Mouse (Mus musculus): ENCODE results near the gene Rbms3. TPM values are rescaled to one million over a fixed set of nuclear protein-coding genes. Genes with fewer than 3 reads are reported as not detected.

Gene Rbms3
- polyA plus RNA-seq, 1 experiment from 2014 or later: 13.1 TPM

GRCm38 (mm10) chr9:117222741-117223140 is 407.0 kb downstream of the Rbms3 start:
- no peaks in the 10 kb centered on the region for H3K36me3 ChIP-seq (ENCODE audit: control insufficient read depth, insufficient read depth)
- no peaks in the 10 kb centered on the region for H3K4me1 ChIP-seq (replicated peaks; ENCODE audit: control insufficient read depth, insufficient read depth, low read length)
- no peak for TF ChIP-seq CTCF (IDR thresholded peaks at IDR 0.05; ENCODE audit: low read depth)
- WGBS: 66% methylated on average over 8 of the region's 8 CpGs
- no peaks in the 10 kb centered on the region for H3K27me3 ChIP-seq (replicated peaks; ENCODE audit: control insufficient read depth, insufficient read depth, low read length)
- ATAC-seq: no peak
- H3K4me3 ChIP-seq (ENCODE audit: low read depth, low read length): no peak overlapping the region
- no peaks in the 10 kb centered on the region for H3K9me3 ChIP-seq (ENCODE audit: control insufficient read depth)
- H3K4me2 ChIP-seq (replicated peaks; ENCODE audit: low read depth): no peak overlapping the region
- no peak overlapping the region for H3K27ac ChIP-seq (ENCODE audit: low read depth, low read length)
- H3K9ac ChIP-seq (ENCODE audit: low read depth, low read length): no peak overlapping the region

GRCm38 (mm10) chr9:117221481-117221880 is 408.2 kb downstream of the Rbms3 start:
- Histone ChIP-seq H3K9ac (ENCODE audit: low read depth, low read length) (no peak overlapping the region), H3K4me1 (replicated peaks; ENCODE audit: control insufficient read depth, insufficient read depth, low read length) (no peaks in the 10 kb centered on the region), H3K27ac (ENCODE audit: low read depth, low read length) (no peak overlapping the region), H3K27me3 (replicated peaks; ENCODE audit: control insufficient read depth, insufficient read depth, low read length) (no peaks in the 10 kb centered on the region), H3K9me3 (ENCODE audit: control insufficient read depth) (no peaks in the 10 kb centered on the region), H3K4me2 (replicated peaks; ENCODE audit: low read depth) (no peak overlapping the region), H3K4me3 (ENCODE audit: low read depth, low read length) (no peak overlapping the region), H3K36me3 (ENCODE audit: control insufficient read depth, insufficient read depth) (no peaks in the 10 kb centered on the region)
- ATAC-seq: no peak
- WGBS: 76% methylated on average over 4 of the region's 4 CpGs
- no peak for TF ChIP-seq CTCF (IDR thresholded peaks at IDR 0.05; ENCODE audit: low read depth)

- H3K4me2 ChIP-seq (replicated peaks; ENCODE audit: low read depth): no peak overlapping the region
- 87% methylated on average over 9 of the region's 9 CpGs for WGBS
- H3K9me3 ChIP-seq (ENCODE audit: control insufficient read depth): no peaks in the 10 kb centered on the region
- no peak overlapping the region for H3K4me3 ChIP-seq (ENCODE audit: low read depth, low read length)
- no peak for TF ChIP-seq CTCF (IDR thresholded peaks at IDR 0.05; ENCODE audit: low read depth)
- no peaks in the 10 kb centered on the region for H3K4me1 ChIP-seq (replicated peaks; ENCODE audit: control insufficient read depth, insufficient read depth, low read length)
- H3K27ac ChIP-seq (ENCODE audit: low read depth, low read length): no peak overlapping the region
- no peak overlapping the region for H3K9ac ChIP-seq (ENCODE audit: low read depth, low read length)
- ATAC-seq: no peak
- no peaks in the 10 kb centered on the region for H3K36me3 ChIP-seq (ENCODE audit: control insufficient read depth, insufficient read depth)
- no peaks in the 10 kb centered on the region for H3K27me3 ChIP-seq (replicated peaks; ENCODE audit: control insufficient read depth, insufficient read depth, low read length)
Measured at GRCm38 (mm10) chr9:117216026-117216755, 413.5 kb downstream of the Rbms3 start.

- Histone ChIP-seq H3K9me3 (ENCODE audit: control insufficient read depth) (no peaks in the 10 kb centered on the region), H3K4me1 (replicated peaks; ENCODE audit: control insufficient read depth, insufficient read depth, low read length) (no peaks in the 10 kb centered on the region), H3K9ac (ENCODE audit: low read depth, low read length) (no peak overlapping the region), H3K36me3 (ENCODE audit: control insufficient read depth, insufficient read depth) (no peaks in the 10 kb centered on the region), H3K4me3 (ENCODE audit: low read depth, low read length) (no peak overlapping the region), H3K27ac (ENCODE audit: low read depth, low read length) (no peak overlapping the region), H3K27me3 (replicated peaks; ENCODE audit: control insufficient read depth, insufficient read depth, low read length) (no peaks in the 10 kb centered on the region), H3K4me2 (replicated peaks; ENCODE audit: low read depth) (no peak overlapping the region)
- TF ChIP-seq CTCF (IDR thresholded peaks at IDR 0.05; ENCODE audit: low read depth): no peak
- no peak for ATAC-seq
- 62% methylated on average over 4 of the region's 4 CpGs for WGBS
Measured at GRCm38 (mm10) chr9:117212023-117212422, 417.7 kb downstream of the Rbms3 start.

- ATAC-seq: no peak
- no peak for TF ChIP-seq CTCF (IDR thresholded peaks at IDR 0.05; ENCODE audit: low read depth)
- Histone ChIP-seq H3K4me1 (replicated peaks; ENCODE audit: control insufficient read depth, insufficient read depth, low read length) (no peaks in the 10 kb centered on the region), H3K9me3 (ENCODE audit: control insufficient read depth) (no peaks in the 10 kb centered on the region), H3K9ac (ENCODE audit: low read depth, low read length) (no peak overlapping the region), H3K4me2 (replicated peaks; ENCODE audit: low read depth) (no peak overlapping the region), H3K27me3 (replicated peaks; ENCODE audit: control insufficient read depth, insufficient read depth, low read length) (no peaks in the 10 kb centered on the region), H3K36me3 (ENCODE audit: control insufficient read depth, insufficient read depth) (no peaks in the 10 kb centered on the region), H3K4me3 (ENCODE audit: low read depth, low read length) (no peak overlapping the region), H3K27ac (ENCODE audit: low read depth, low read length) (no peak overlapping the region)
- WGBS: 44% methylated on average over 2 of the region's 2 CpGs
Measured at GRCm38 (mm10) chr9:117210344-117210743, 419.4 kb downstream of the Rbms3 start.

GRCm38 (mm10) chr9:117205395-117205794 is 424.3 kb downstream of the Rbms3 start:
- Histone ChIP-seq H3K9ac (ENCODE audit: low read depth, low read length) (no peak overlapping the region), H3K4me2 (replicated peaks; ENCODE audit: low read depth) (no peak overlapping the region), H3K9me3 (ENCODE audit: control insufficient read depth) (no peaks in the 10 kb centered on the region), H3K27me3 (replicated peaks; ENCODE audit: control insufficient read depth, insufficient read depth, low read length) (no peaks in the 10 kb centered on the region), H3K4me1 (replicated peaks; ENCODE audit: control insufficient read depth, insufficient read depth, low read length) (no peaks in the 10 kb centered on the region), H3K36me3 (ENCODE audit: control insufficient read depth, insufficient read depth) (no peaks in the 10 kb centered on the region), H3K4me3 (ENCODE audit: low read depth, low read length) (no peak overlapping the region), H3K27ac (ENCODE audit: low read depth, low read length) (no peak overlapping the region)
- no peak for ATAC-seq
- TF ChIP-seq CTCF (IDR thresholded peaks at IDR 0.05; ENCODE audit: low read depth): no peak
- WGBS: 67% methylated on average over 6 of the region's 6 CpGs
